Mouse (Mus musculus) cerebellum, adult 11 months (tissue): ENCODE measurements around the gene Arl15.

Experiments used
- DNase-seq: peaks from one replicate; pipeline ENCODE4 v3.0.0; 2022

Arl15 gene

GRCm38 (mm10) chr13:113846413-113846812 lies 52.1 kb downstream of the Arl15 start:
- DNase-seq, result no peak

- no peak for DNase-seq
These were observed 56.2 kb downstream of the Arl15 start for GRCm38 (mm10) chr13:113850431-113851034.

DNA sequence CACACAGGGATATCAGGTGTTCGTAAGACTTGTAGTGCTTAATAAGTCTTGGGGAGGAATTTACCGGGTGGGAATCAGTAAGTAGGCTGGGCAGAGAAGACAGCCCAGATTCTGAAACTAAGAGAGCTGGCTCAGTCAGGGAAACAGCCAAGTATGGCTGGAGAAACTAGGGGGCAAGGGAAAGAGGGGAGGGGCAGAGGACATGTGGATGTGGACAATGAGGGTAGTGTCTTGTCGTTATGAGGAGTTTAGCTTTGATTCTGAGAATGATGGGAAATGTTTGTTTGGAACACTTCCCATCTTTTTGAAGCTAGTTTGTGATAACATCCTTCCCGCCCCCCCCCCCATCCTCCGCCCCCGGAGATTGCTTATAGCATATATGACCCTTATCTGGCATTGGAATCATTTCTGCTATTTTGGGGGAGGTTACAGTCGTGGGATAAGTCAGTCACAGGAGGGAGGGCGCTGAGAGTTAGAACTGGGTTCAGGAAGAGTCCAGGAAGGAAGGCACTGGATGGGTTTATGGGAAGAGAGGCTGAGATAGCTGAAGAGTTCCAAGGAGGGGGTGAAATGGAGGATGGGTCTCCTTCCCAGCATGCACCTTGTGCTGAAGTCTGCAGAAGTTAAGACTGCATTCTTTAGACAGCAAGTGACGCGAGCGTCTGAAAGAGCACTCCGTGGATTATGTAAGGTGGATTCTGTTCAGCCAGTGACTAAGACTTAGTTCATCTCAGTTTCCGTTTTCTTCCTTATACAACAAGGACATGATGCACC lies 57.5 kb downstream of the Arl15 start:
- DNase-seq, result no peak

- DNase-seq, result no peak
These were observed 58.0 kb downstream of the Arl15 start for GRCm38 (mm10) chr13:113852376-113852666.

DNA sequence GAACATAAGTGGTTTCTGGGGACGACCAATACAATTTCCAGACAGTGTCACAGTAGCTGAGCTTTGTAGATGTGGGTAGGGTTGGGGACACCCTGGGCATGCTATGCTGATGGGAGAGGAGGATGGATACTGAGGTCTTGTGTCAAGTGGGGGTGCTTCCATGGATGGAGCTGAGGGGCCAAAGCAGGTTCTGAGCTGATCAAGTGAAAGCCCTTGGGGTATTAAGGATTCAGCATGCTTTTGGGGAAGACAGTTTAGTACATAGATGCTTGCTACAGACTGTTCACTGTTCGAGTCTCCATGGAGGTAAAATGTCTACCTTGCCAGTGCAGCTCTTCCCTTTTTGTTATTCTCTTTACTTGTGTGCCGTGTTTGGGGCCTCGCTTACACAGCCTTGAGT lies 59.8 kb downstream of the Arl15 start:
- no peak for DNase-seq

GRCm38 (mm10) chr13:113854551-113855312 lies 60.4 kb downstream of the Arl15 start:
- no peak for DNase-seq

DNA sequence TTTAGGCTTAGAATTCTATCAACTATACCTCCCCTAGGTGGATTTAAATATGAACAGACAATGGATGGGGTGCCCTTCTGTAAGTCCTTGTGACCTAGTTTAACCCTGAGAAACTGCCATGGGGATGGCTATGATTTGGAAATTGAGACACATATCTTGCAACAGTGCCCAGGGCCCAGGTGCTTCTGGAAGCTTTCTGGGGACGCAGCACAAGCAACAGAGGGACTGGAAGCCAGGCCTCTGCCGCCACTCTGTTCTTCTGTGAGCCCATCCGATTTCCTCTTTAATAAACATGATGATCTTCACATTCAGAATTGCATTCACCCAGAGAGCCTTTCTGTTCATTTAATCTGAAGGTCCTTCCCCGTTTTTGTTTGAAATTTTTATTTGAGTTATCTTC lies 62.6 kb downstream of the Arl15 start:
- no peak for DNase-seq

DNA sequence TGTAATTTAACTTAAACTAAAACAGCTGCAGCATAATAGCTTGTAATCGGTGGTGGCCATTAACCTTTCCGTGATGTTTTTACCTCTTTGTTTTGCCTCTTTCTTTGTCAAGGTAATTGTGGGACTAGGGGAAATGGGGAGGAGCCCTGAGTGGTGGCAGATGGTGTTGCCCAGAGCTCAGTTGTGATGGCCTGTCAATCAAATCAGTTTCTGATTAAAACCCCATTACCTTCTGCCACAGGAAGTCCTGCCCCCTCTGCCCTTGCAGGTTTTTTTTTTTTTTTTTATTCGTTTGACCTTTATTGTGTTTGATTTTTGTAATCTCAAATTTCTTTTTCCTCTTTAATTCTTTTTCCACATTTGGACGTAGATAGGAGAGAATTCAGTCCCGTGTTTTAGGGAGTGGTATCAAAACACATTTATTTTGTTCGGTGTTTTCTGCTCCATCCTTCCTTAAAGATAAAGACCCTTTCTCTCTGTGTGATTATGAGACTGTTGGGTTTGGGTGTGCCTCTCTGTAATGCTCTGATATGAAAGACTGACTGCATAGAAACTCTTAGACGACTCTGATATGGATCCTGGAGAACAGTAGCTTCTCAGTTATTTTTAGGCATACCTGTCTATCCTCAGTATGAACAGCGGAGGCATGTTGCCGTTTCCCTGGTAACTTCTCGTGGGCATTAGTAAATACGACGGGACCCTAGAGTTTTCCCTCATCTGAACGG lies 64.5 kb downstream of the Arl15 start:
- no peak for DNase-seq

- DNase-seq, result no peak
These were observed 65.1 kb downstream of the Arl15 start for GRCm38 (mm10) chr13:113859392-113859776.

- DNase-seq, result no peak
These were observed 66.5 kb downstream of the Arl15 start for GRCm38 (mm10) chr13:113860816-113861215.

DNA sequence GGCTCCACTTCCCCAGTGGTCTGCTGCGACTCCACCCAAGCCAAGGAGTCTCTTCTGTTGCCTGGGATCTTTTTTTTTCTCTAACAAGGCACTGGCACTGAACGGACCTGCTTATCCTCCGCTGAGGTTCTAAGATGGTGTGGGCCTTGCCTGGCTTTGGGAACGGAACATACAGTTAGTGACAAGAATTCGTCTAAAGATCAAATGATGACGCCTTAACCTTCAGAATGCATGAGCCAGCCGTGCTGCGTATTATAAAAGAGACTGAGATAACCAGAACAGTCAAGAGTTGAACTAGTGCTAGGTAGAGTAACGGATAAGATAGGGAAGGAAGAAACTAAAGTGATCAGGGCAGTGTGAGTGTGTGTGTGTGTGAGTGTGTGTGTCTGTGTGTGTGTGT lies 66.9 kb downstream of the Arl15 start:
- DNase-seq, result no peak

DNA sequence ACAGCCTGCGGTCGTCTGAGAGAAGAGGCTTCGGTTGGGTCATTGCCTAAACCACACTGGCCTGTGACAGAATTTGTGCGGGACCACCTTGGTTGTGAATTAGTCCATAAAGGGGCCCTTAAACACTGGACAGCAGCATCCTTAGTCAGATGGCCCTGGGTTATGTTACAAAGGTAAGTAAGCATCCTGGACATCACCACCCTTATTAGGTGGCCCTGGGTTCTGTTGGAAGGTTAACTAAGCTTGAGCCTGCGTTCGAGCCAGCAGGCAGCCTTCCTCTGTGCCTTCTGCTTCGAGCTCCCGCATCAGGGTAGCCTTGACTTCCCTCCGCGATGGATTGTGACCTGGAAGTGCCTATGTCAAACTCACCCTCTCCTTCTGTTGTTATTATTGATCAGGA lies 68.6 kb downstream of the Arl15 start:
- DNase-seq, result no peak

DNA sequence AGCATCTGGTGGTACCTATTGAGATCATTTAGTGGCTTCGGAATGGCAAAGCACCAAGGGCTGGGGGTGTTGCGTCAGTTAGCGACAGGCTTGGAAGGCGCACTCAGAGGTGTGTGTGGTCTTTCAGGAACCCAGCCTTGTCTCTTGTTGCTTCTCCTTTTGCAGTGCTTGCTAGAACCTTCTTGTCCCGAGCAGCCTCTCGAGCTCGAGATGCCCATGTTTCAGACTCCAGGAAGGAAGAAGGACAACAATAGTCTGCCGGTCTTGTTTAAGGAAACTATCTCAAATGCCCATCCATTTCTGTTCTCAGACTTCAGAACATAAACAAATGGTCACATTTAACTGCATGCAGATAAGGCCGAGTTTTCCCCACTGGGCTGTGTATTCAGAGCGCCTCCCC lies 69.4 kb downstream of the Arl15 start:
- no peak for DNase-seq

DNA sequence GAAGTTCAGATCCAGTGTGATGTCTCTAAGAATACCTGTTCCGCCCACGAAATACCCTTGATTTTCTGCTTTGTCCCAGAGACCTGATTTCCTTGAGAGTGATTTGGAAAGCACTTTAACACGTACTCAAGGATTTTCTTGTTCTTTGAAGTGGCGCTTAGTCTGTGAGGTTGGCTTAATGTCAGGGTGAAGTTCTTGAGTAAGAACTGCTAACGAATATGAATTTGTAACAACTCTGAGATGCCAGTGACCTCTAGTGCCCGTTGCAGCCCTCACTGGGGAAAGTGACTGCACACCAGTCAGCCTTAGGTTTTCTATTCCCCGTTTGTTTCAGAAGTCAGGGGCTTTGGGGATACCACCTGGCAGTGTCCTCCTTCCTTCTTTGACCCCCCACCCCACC lies 70.0 kb downstream of the Arl15 start:
- DNase-seq, result no peak

DNA sequence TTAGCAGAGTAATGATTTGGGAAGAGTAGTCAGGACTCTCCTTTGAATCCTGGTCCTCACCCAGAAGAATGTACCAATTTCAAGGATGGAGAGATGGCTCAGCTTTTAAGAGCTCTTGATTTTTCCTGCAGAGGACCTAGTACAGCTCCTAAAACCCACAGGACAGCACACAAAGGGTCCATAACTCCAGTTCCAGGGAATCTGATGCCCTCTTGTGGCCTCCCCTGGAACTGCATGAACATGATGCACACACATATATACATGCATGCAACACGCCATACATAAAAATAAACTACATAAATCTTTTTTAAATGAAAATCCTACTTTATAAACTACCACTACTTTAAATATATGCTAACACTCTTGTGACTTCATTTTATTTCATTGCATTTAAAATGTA lies 70.6 kb downstream of the Arl15 start:
- DNase-seq, result no peak

DNA sequence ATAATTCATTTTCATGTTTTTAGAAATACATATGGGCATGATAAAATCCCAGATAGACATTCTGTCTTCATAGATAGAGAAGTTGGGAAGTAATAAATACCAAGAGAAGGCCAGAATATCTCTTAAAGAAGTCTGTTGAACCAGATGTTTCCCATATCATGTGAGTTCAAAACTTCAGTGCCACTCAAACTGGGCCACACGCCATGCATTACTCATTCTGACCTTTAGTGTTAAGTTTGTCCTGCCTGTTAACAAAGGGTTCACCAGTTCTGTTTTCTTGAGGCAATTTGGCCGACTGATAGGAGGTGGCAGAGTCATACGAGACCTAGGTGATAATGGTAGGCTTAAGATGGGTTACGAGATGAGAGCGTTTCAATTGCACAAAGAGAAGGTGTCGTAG lies 71.1 kb downstream of the Arl15 start:
- DNase-seq, result no peak

GRCm38 (mm10) chr13:113865806-113866205 lies 71.5 kb downstream of the Arl15 start:
- DNase-seq, result peak; percentile 17

- no peak for DNase-seq
These were observed 73.4 kb downstream of the Arl15 start for GRCm38 (mm10) chr13:113867736-113868135.

- DNase-seq, result peak; percentile 30
These were observed 75.2 kb downstream of the Arl15 start for GRCm38 (mm10) chr13:113869212-113870205.

- DNase-seq, result no peak
These were observed 76.1 kb downstream of the Arl15 start for GRCm38 (mm10) chr13:113870403-113870802.

DNA sequence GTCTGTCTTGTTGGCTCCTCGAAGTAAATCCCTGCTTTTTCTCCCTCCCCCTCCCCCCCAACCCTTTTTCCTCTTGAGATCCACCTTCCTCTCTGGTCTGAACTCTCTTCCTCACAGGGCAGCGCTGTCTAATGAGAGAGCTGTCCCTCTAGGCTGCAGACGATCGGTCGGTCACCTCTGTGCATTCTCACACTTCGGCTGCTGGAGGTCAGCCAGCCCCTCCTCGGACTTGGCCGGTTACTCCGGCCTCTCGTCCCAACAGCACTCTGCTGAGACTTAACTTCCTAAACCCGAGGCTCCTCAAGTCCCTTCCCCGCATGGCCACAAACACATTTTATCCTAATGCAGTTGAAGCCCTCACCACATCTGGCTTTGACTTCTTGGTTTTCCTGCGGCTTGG lies 77.5 kb downstream of the Arl15 start:
- DNase-seq, result peak; percentile 20

DNA sequence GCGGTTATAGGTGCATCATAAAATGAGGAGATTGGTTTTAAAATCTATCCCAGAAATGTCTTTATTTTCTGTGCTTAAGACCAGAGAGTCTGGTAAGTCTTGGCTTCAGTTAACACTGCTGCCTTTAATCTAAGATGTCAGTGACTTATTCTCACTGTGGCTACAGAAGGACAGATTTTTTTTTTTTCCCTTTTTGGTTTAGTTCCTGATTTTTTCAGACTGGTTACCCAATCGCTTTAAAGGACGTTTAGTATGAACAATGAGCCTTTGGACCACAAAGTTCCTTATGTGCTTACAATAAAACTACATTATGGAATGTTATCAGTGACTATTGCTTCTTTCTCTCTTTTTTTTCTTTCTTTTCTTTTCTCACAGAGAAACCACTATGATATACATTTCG lies 81.4 kb downstream of the Arl15 start:
- DNase-seq, result no peak
